Mouse (Mus musculus) CH12.LX (cell line): ENCODE results near the gene Olfr460. TPM values are rescaled to one million over a fixed set of nuclear protein-coding genes. Genes with fewer than 3 reads are reported as not detected.
A peak's percentile ranks its signal among the peaks of the same experiment; 100 is the strongest.

ENCODE experiments used
- DNase-seq: peaks from one replicate; pipeline ENCODE4 v3.0.0-alpha.2; 2013; ENCODE audit errors: extremely low read depth
- H3K27ac ChIP-seq: 2 replicates; pipeline ENCODE4 v1.5.1; 2012; ENCODE audit warnings: low read depth, mild to moderate bottlenecking, control low read depth, moderate library complexity; ENCODE audit not compliant: insufficient read depth
- H3K27me3 ChIP-seq: replicated peaks from 2 replicates; pipeline ENCODE3; 2012; ENCODE audit warnings: inconsistent platforms
- H3K36me3 ChIP-seq, 2 experiments: replicated peaks in 1 of 2; 2 replicates each; pipeline versions ENCODE3 to v1.6.1; 2012; ENCODE audit warnings: inconsistent platforms in 1 of 2, low read length in 1 of 2, mild to moderate bottlenecking in 1 of 2, mixed read lengths in 1 of 2, moderate library complexity in 1 of 2; ENCODE audit not compliant: control insufficient read depth in 1 of 2, insufficient read depth in 1 of 2
- H3K4me1 ChIP-seq, 2 experiments: 2 replicates each; pipeline ENCODE4 v1.6.1; 2012; ENCODE audit warnings: inconsistent platforms in 1 of 2, moderate library complexity in 1 of 2; ENCODE audit not compliant: insufficient read depth in 2 of 2, control insufficient read depth in 1 of 2
- H3K4me2 ChIP-seq: 2 replicates; pipeline ENCODE4 v1.6.1; 2012; ENCODE audit warnings: low read depth, mild to moderate bottlenecking, control low read depth; ENCODE audit not compliant: poor library complexity, insufficient read depth, severe bottlenecking
- H3K4me3 ChIP-seq, 3 experiments: fragments of 150-350 bp in 1 of 3; sonication (generic) in 1 of 3; replicated peaks in 1 of 3; 2 replicates each; pipeline versions ENCODE3 to v1.5.1; 2011 to 2012; ENCODE audit warnings: low read depth in 2 of 3, low read length in 2 of 3, mild to moderate bottlenecking in 2 of 3, moderate library complexity in 2 of 3, control low read depth in 1 of 3, improper control_type of control experiment in 1 of 3, inconsistent platforms in 1 of 3, mixed read lengths in 1 of 3; ENCODE audit not compliant: poor library complexity in 1 of 3
- H3K79me2 ChIP-seq: replicated peaks from 2 replicates; pipeline ENCODE4 v1.6.1; 2012; ENCODE audit warnings: mild to moderate bottlenecking, moderate library complexity; ENCODE audit not compliant: control insufficient read depth, poor library complexity, insufficient read depth, severe bottlenecking; ENCODE audit errors: extremely low read depth
- H3K9ac ChIP-seq: 2 replicates; pipeline ENCODE4 v1.6.1; 2012; ENCODE audit warnings: low read depth, mild to moderate bottlenecking, control low read depth, moderate library complexity; ENCODE audit not compliant: insufficient read depth
- H3K9me3 ChIP-seq: replicated peaks from 2 replicates; pipeline ENCODE3; 2012; ENCODE audit warnings: low read length, inconsistent platforms, mixed read lengths
- CHD1 ChIP-seq: IDR thresholded peaks from 2 replicates; pipeline ENCODE4 v1.6.1; 2012; ENCODE audit warnings: low read depth, low read length, improper control_type of control experiment, inconsistent platforms
- CHD2 ChIP-seq: IDR thresholded peaks from 2 replicates; pipeline ENCODE4 v1.6.1; 2011; ENCODE audit warnings: low read length, improper control_type of control experiment
- CTCF ChIP-seq, 2 experiments: IDR thresholded peaks in 1 of 2; conservative IDR thresholded peaks in 1 of 2; 2 replicates each; pipeline ENCODE4 v1.5.1; 2011 to 2012; ENCODE audit warnings: low read depth in 2 of 2, low read length in 2 of 2, improper control_type of control experiment in 1 of 2, inconsistent platforms in 1 of 2, mild to moderate bottlenecking in 1 of 2, moderate library complexity in 1 of 2
- E2F4 ChIP-seq: IDR thresholded peaks from 2 replicates; pipeline ENCODE4 v1.6.1; 2011; ENCODE audit warnings: low read depth, low read length, improper control_type of control experiment; ENCODE audit not compliant: insufficient replicate concordance
- ELF1 ChIP-seq: IDR thresholded peaks from 2 replicates; pipeline ENCODE4 v1.6.1; 2014; ENCODE audit warnings: low read depth, mild to moderate bottlenecking, inconsistent platforms, low read length, improper control_type of control experiment
- EP300 ChIP-seq: IDR thresholded peaks from 2 replicates; pipeline ENCODE4 v1.6.1; 2011; ENCODE audit warnings: low read length, improper control_type of control experiment
- ETS1 ChIP-seq: conservative IDR thresholded peaks from 2 replicates; pipeline ENCODE4 v1.6.1; 2012; ENCODE audit warnings: low read depth, mild to moderate bottlenecking, inconsistent platforms, low read length, improper control_type of control experiment, moderate library complexity
- GABPA ChIP-seq: IDR thresholded peaks from 2 replicates; pipeline ENCODE4 v1.6.1; 2012; ENCODE audit warnings: low read depth, low read length, improper control_type of control experiment, inconsistent platforms; ENCODE audit not compliant: insufficient replicate concordance
- HCFC1 ChIP-seq: IDR thresholded peaks from 2 replicates; pipeline ENCODE4 v1.6.1; 2012; ENCODE audit warnings: low read depth, mild to moderate bottlenecking, inconsistent platforms, low read length, improper control_type of control experiment
- IRF4 ChIP-seq: IDR thresholded peaks from 2 replicates; pipeline ENCODE4 v1.6.1; 2014; ENCODE audit warnings: low read depth, mild to moderate bottlenecking, inconsistent platforms, low read length, improper control_type of control experiment
- JUND ChIP-seq: conservative IDR thresholded peaks from 2 replicates; pipeline ENCODE4 v1.6.1; 2011; ENCODE audit warnings: low read depth, low read length, improper control_type of control experiment
- KAT2A ChIP-seq: IDR thresholded peaks from 2 replicates; pipeline ENCODE4 v1.6.1; 2012; ENCODE audit warnings: low read length, improper control_type of control experiment, inconsistent platforms; ENCODE audit not compliant: insufficient replicate concordance
- MAFK ChIP-seq: IDR thresholded peaks from 2 replicates; pipeline ENCODE4 v1.6.1; 2011; ENCODE audit warnings: low read length, improper control_type of control experiment; ENCODE audit not compliant: insufficient replicate concordance
- MAX ChIP-seq: IDR thresholded peaks from 2 replicates; pipeline ENCODE4 v1.6.1; 2011; ENCODE audit warnings: low read length, improper control_type of control experiment
- MAZ ChIP-seq: IDR thresholded peaks from 2 replicates; pipeline ENCODE4 v1.6.1; 2012; ENCODE audit warnings: low read depth, mild to moderate bottlenecking, inconsistent platforms, low read length, improper control_type of control experiment, moderate library complexity
- MEF2A ChIP-seq: IDR thresholded peaks from 2 replicates; pipeline ENCODE4 v1.6.1; 2014; ENCODE audit warnings: low read depth, mild to moderate bottlenecking, inconsistent platforms, low read length, improper control_type of control experiment, borderline replicate concordance
- MXI1 ChIP-seq: IDR thresholded peaks from 2 replicates; pipeline ENCODE4 v1.6.1; 2011; ENCODE audit warnings: mild to moderate bottlenecking, low read depth, low read length, improper control_type of control experiment
- MYC ChIP-seq: IDR thresholded peaks from 2 replicates; pipeline ENCODE4 v1.6.1; 2011; ENCODE audit warnings: low read depth, mild to moderate bottlenecking, improper control_type of control experiment, low read length
- NRF1 ChIP-seq: IDR thresholded peaks from 2 replicates; pipeline ENCODE4 v1.6.1; 2014; ENCODE audit warnings: low read depth, mild to moderate bottlenecking, inconsistent platforms, low read length, improper control_type of control experiment, moderate library complexity
- PAX5 ChIP-seq: IDR thresholded peaks from 2 replicates; pipeline ENCODE4 v1.6.1; 2012; ENCODE audit warnings: low read length, inconsistent platforms, mixed read lengths
- POLR2A ChIP-seq: IDR thresholded peaks from 2 replicates; pipeline ENCODE4 v1.6.1; 2011; ENCODE audit warnings: low read depth, mild to moderate bottlenecking, improper control_type of control experiment, low read length
- POLR2AphosphoS2 ChIP-seq: IDR thresholded peaks from 2 replicates; pipeline ENCODE4 v1.6.1; 2011; ENCODE audit warnings: low read depth, low read length, improper control_type of control experiment
- RAD21 ChIP-seq: IDR thresholded peaks from 2 replicates; pipeline ENCODE4 v1.6.1; 2011; ENCODE audit warnings: low read depth, mild to moderate bottlenecking, low read length, improper control_type of control experiment, moderate library complexity
- RCOR1 ChIP-seq: conservative IDR thresholded peaks from 2 replicates; pipeline ENCODE4 v1.6.1; 2012; ENCODE audit warnings: low read depth, mild to moderate bottlenecking, inconsistent platforms, low read length, improper control_type of control experiment
- SIN3A ChIP-seq: IDR thresholded peaks from 2 replicates; pipeline ENCODE4 v1.6.1; 2012; ENCODE audit warnings: low read length, improper control_type of control experiment, inconsistent platforms
- TBP ChIP-seq: conservative IDR thresholded peaks from 2 replicates; pipeline ENCODE4 v1.6.1; 2011; ENCODE audit warnings: low read depth, low read length, improper control_type of control experiment
- TCF12 ChIP-seq: IDR thresholded peaks from 2 replicates; pipeline ENCODE4 v1.6.1; 2014; ENCODE audit warnings: low read depth, mild to moderate bottlenecking, inconsistent platforms, low read length, improper control_type of control experiment
- UBTF ChIP-seq: IDR thresholded peaks from 2 replicates; pipeline ENCODE4 v1.6.1; 2012; ENCODE audit warnings: low read depth, mild to moderate bottlenecking, inconsistent platforms, low read length, improper control_type of control experiment, moderate library complexity
- USF1 ChIP-seq: IDR thresholded peaks from 2 replicates; pipeline ENCODE4 v1.6.1; 2014; ENCODE audit warnings: low read depth, mild to moderate bottlenecking, inconsistent platforms, low read length, improper control_type of control experiment
- ZC3H11A ChIP-seq: IDR thresholded peaks from 2 replicates; pipeline ENCODE4 v1.6.1; 2012; ENCODE audit warnings: low read depth, mild to moderate bottlenecking, inconsistent platforms, low read length, improper control_type of control experiment
- ZKSCAN1 ChIP-seq: IDR thresholded peaks from 2 replicates; pipeline ENCODE4 v1.6.1; 2012; ENCODE audit warnings: low read depth, inconsistent platforms, low read length, improper control_type of control experiment, borderline replicate concordance
- ZMIZ1 ChIP-seq: IDR thresholded peaks from 2 replicates; pipeline ENCODE4 v1.6.1; 2012; ENCODE audit warnings: low read depth, mild to moderate bottlenecking, inconsistent platforms, low read length, improper control_type of control experiment
- dilution Hi-C: fragments of 300-500 bp; cut with MboI; formaldehyde crosslinking; loops from 2 replicates; pipeline ENCODE4 v1.14.3; 2020; ENCODE audit warnings: low sequenced_read_pairs; ENCODE audit not compliant: extremely low pct_unique_long_range_greater_than_20kb, extremely low pct_ligation_motif_present
- in situ Hi-C: fragments of 300-500 bp; cut with MboI; formaldehyde crosslinking; loops from 3 replicates; pipeline ENCODE4 v1.14.3; 2019; ENCODE audit warnings: low sequenced_read_pairs, low pct_ligation_motif_present, low pct_unique_long_range_greater_than_20kb, mixed read lengths
- polyA plus RNA-seq: library from polyadenylated mRNA; unstranded; fragments of >175 nt; gene quantifications from 2 replicates; pipeline ENCODE4 v1.2.1, GENCODE M21; 2012; ENCODE audit warnings: low read depth; ENCODE audit not compliant: insufficient read length
- total RNA-seq, 2 experiments: library from RNA; depleted of rRNA; stranded (reverse); fragments of 300-350 nt in 1 of 2; fragments of >200 nt in 1 of 2; gene quantifications; 2 replicates each; pipeline ENCODE4 v1.2.3; 2012 to 2014

Gene Olfr460
- total and polyA plus RNA-seq, 3 experiments, result not detected

GRCm38 (mm10) chr6:40613260-40613852 is 44.1 kb downstream of the Olfr460 start, which contains the start of gene Tas2r138:
Tas2r138 (minus strand) TSS chr6:40613310.
- no peaks in the 10 kb centered on the region for H3K36me3 ChIP-seq
- no peaks in the 10 kb centered on the region for H3K27me3 ChIP-seq
- H3K9me3 ChIP-seq, result no peaks in the 10 kb centered on the region
- H3K4me1 ChIP-seq, result peaks cover 7 to 11% of the 10 kb centered on the region in 2 experiments
- no peak within 1 kb of the TSS; the same call in 1 of the 2 replicates for H3K4me2 ChIP-seq
- no peak within 1 kb of the TSS for H3K27ac ChIP-seq
- in situ Hi-C loops (no loop called here), dilution Hi-C loops (no loop called here)
- H3K9ac ChIP-seq, result no peak within 1 kb of the TSS
- H3K79me2 ChIP-seq, result no peaks in the 10 kb centered on the region
- H3K4me3 ChIP-seq, result no peak within 1 kb of the TSS
- TF ChIP-seq EP300 (peak; percentile 40), IRF4 (peak; percentile 76), ETS1 (0 out of 2 replicates have a peak, but pooled peaks have one; percentile 9), KAT2A (no peak)
- peak; percentile 30 for DNase-seq

- DNase-seq, result peak; percentile 44
- dilution Hi-C loops, result no loop called here
- Histone ChIP-seq H3K4me1 (peaks cover 7 to 10% of the 10 kb centered on the region in 2 experiments), H3K27ac (no peak overlapping the region), H3K79me2 (no peaks in the 10 kb centered on the region), H3K9ac (no peak overlapping the region), H3K9me3 (no peaks in the 10 kb centered on the region), H3K4me3 (no peak overlapping the region), H3K27me3 (no peaks in the 10 kb centered on the region), H3K36me3 (no peaks in the 10 kb centered on the region), H3K4me2 (no peak overlapping the region)
- in situ Hi-C loops, result no loop called here
- no peak for TF ChIP-seq ZMIZ1
- no peak for TF ChIP-seq SIN3A
- TF ChIP-seq RCOR1, result no peak
- peak; percentile 58 to 82 for TF ChIP-seq CTCF (conservative IDR thresholded peaks at IDR 0.05 in 1 of 2, IDR thresholded peaks at IDR 0.05 in 1 of 2; ENCODE audit: low read depth in 2 of 2, low read length in 2 of 2)
- TF ChIP-seq EP300, result no peak
- TF ChIP-seq UBTF, result no peak
- TF ChIP-seq GABPA, result no peak
- no peak for TF ChIP-seq HCFC1
- no peak for TF ChIP-seq POLR2AphosphoS2
- TF ChIP-seq E2F4, result no peak
- TF ChIP-seq TCF12, result no peak
- no peak for TF ChIP-seq KAT2A
- no peak for TF ChIP-seq MXI1
- TF ChIP-seq POLR2A, result no peak
- no peak for TF ChIP-seq ZC3H11A
- 0 out of 2 replicates have a peak, but pooled peaks have one; percentile 25 for TF ChIP-seq IRF4
- peak; percentile 76 for TF ChIP-seq RAD21
- no peak for TF ChIP-seq TBP
- no peak for TF ChIP-seq NRF1
- 0 out of 2 replicates have a peak, but pooled peaks have one; percentile 13 for TF ChIP-seq JUND
- no peak for TF ChIP-seq MAX
- TF ChIP-seq ZKSCAN1, result no peak
- no peak for TF ChIP-seq PAX5
- no peak for TF ChIP-seq ETS1
- TF ChIP-seq MAZ, result 0 out of 2 replicates have a peak, but pooled peaks have one; percentile 40
- peak; percentile 46; the same call in 1 of the 2 replicates for TF ChIP-seq MEF2A
- TF ChIP-seq CHD2, result no peak
- no peak for TF ChIP-seq USF1
- no peak for TF ChIP-seq CHD1
- no peak for TF ChIP-seq MYC
- no peak for TF ChIP-seq MAFK
- no peak for TF ChIP-seq ELF1
These were observed 48.7 kb downstream of the Olfr460 start for GRCm38 (mm10) chr6:40617965-40618364.
